Mouse (Mus musculus) testis, adult 2 months (tissue): ENCODE measurements around the gene Slc11a1.

Source experiments
- CTCF ChIP-seq: fragments of 200-500 bp; IDR thresholded peaks from 2 replicates; pipeline ENCODE4 v1.5.1; 2012; ENCODE audit warnings: low read depth, mild to moderate bottlenecking, inconsistent platforms, low read length, moderate library complexity; ENCODE audit not compliant: control insufficient read depth, insufficient read depth, insufficient replicate concordance
- POLR2A ChIP-seq: fragments of 200-500 bp; IDR thresholded peaks from 2 replicates; pipeline ENCODE4 v1.6.1; 2012; ENCODE audit warnings: low read depth, mild to moderate bottlenecking, inconsistent platforms, low read length, moderate library complexity; ENCODE audit not compliant: control insufficient read depth

DNA sequence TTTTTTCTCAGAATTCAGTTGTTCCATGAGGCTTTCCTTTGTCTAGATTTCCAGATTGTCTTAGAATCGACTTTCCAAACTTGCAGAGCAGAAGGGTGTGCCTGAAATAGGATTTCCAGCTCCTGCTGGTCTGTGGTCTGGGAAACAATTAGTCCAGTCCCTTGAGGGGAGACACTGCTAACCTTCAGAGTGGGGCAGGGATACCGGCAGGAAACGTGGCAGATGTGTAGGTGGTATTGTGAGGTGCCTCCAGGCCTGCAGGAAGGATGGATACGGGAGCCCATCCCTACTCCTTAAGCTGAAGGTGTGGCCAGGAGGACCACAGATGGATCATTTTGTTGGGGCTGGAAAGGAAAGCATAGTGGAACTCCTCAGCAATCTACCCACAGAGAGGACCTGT is 40.0 kb upstream of the Slc11a1 start:
- TF ChIP-seq CTCF = no peak
- no peak for TF ChIP-seq POLR2A
